Mouse (Mus musculus) splenic B cell, adult 2 months (primary cell): ENCODE measurements around the gene Ranbp3.

Source experiments
- DNase-seq: peaks from one replicate; pipeline ENCODE4 v3.0.0-alpha.2; 2011; ENCODE audit warnings: low read depth, low spot score
- H3K27me3 ChIP-seq: 2 replicates; pipeline ENCODE4 v1.6.1; 2012; ENCODE audit warnings: mild to moderate bottlenecking, low read length, moderate library complexity, mixed read lengths; ENCODE audit not compliant: control insufficient read depth, poor library complexity, insufficient read depth, severe bottlenecking
- H3K36me3 ChIP-seq: 2 replicates; pipeline ENCODE4 v1.6.1; 2012; ENCODE audit warnings: mild to moderate bottlenecking, low read length, moderate library complexity, mixed read lengths; ENCODE audit not compliant: control insufficient read depth, poor library complexity, insufficient read depth, severe bottlenecking

The Ranbp3 gene

DNA sequence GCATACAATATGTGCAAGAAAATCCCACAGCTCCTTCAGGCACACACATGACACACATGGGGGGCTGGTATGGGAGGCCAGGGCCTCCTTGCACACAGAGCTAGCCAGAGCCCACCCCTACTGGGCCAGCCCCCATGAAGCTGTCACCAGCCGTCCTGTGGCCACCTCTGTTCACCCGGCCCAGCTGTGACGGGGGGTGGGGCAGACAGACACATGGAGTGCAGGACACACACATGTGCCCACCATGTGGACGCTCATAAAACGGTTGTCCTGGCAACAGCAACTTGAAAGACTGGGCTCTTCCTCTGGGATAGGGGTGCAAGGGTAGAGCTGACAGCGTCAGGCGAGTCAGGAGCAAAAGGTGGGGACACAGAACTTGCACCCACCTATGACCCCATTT lies 86.2 kb downstream of the Ranbp3 start:
- DNase-seq = no peak
- no peaks in the 10 kb centered on the region for H3K36me3 ChIP-seq
- H3K27me3 ChIP-seq = no peaks in the 10 kb centered on the region

DNA sequence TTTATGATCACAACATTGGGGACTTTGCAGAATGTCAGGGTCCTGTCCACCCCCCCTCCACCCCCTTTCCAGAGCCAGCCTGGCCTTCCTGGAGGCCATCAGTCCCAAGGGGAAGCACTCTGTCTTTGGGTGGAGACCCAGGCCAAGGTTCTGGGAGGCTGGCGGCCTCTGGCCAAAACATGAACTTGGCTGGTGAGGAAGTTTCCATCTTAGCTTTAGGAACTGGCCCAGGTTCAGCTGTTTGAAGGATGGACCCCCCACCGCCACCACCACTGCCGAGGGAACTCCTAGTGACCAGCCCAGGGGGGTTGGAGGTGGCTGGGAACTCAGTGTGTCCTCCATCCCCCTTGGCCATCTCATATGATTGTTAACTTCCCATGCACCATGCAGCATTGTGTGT lies 88.0 kb downstream of the Ranbp3 start:
- H3K27me3 ChIP-seq = no peaks in the 10 kb centered on the region
- no peaks in the 10 kb centered on the region for H3K36me3 ChIP-seq
- DNase-seq = no peak
